Mouse (Mus musculus) embryo, embryonic 10.5 days (tissue): Measurements from ENCODE around the gene Fanca.
A peak's percentile ranks its signal among the peaks of the same experiment; 100 is the strongest.
"Not testable (repeated sequence)": the region's sequence is repeated elsewhere in the genome, so short reads cannot be mapped to it uniquely, and the experiment has no call there.

ENCODE experiments used
- DNase-seq: peaks from one replicate; pipeline ENCODE4 v3.0.0-alpha.2; 2015; ENCODE audit warnings: low spot score

The Fanca gene

GRCm38 (mm10) chr8:123271901-123272300 is 46.5 kb downstream of the Fanca start:
- no peak for DNase-seq

GRCm38 (mm10) chr8:123271147-123271546 is 47.2 kb downstream of the Fanca start:
- no peak for DNase-seq

GRCm38 (mm10) chr8:123267926-123268656 is 50.3 kb downstream of the Fanca start:
- DNase-seq, result peak; percentile 21

- DNase-seq, result not testable (repeated sequence)
These were observed 60.8 kb downstream of the Fanca start for GRCm38 (mm10) chr8:123257593-123257992.

GRCm38 (mm10) chr8:123257114-123257513 is 61.3 kb downstream of the Fanca start:
- no peak for DNase-seq

GRCm38 (mm10) chr8:123255170-123255569 is 63.2 kb downstream of the Fanca start:
- no peak for DNase-seq

- peak; percentile 83 for DNase-seq
These were observed 64.1 kb downstream of the Fanca start, which contains the start of the genes Zfp276 and Vps9d1 for GRCm38 (mm10) chr8:123254099-123254885. Gene Zfp276 (plus strand): TSS chr8:123254195. Gene Vps9d1 (minus strand): TSS chr8:123254348.

- peak; percentile 43 for DNase-seq
These were observed 64.8 kb downstream of the Fanca start for GRCm38 (mm10) chr8:123253451-123254098.

- DNase-seq, result no peak
These were observed 65.5 kb downstream of the Fanca start for GRCm38 (mm10) chr8:123252925-123253324.

- no peak for DNase-seq
These were observed 67.4 kb downstream of the Fanca start for GRCm38 (mm10) chr8:123250940-123251339.

- DNase-seq, result no peak
These were observed 69.8 kb downstream of the Fanca start for GRCm38 (mm10) chr8:123248596-123248995.

GRCm38 (mm10) chr8:123247748-123248147 is 70.6 kb downstream of the Fanca start:
- no peak for DNase-seq

- DNase-seq, result no peak
These were observed 72.8 kb downstream of the Fanca start for GRCm38 (mm10) chr8:123245543-123245942.

- no peak for DNase-seq
These were observed 74.0 kb downstream of the Fanca start for GRCm38 (mm10) chr8:123244382-123244781.

GRCm38 (mm10) chr8:123243053-123243452 is 75.3 kb downstream of the Fanca start:
- no peak for DNase-seq

- no peak for DNase-seq
These were observed 76.1 kb downstream of the Fanca start for GRCm38 (mm10) chr8:123242107-123242923.

- no peak for DNase-seq
These were observed 79.0 kb downstream of the Fanca start for GRCm38 (mm10) chr8:123239398-123239797.

GRCm38 (mm10) chr8:123235520-123236497 is 82.6 kb downstream of the Fanca start, which contains the start of gene Spata2l:
Gene Spata2l (minus strand): TSS chr8:123236233.
- peak; percentile 91 for DNase-seq

- no peak for DNase-seq
These were observed 83.4 kb downstream of the Fanca start for GRCm38 (mm10) chr8:123234918-123235519.

GRCm38 (mm10) chr8:123233760-123234159 is 84.6 kb downstream of the Fanca start:
- no peak for DNase-seq
